Mouse (Mus musculus): Measurements from ENCODE around the gene Cobl.

Cobl gene

DNA sequence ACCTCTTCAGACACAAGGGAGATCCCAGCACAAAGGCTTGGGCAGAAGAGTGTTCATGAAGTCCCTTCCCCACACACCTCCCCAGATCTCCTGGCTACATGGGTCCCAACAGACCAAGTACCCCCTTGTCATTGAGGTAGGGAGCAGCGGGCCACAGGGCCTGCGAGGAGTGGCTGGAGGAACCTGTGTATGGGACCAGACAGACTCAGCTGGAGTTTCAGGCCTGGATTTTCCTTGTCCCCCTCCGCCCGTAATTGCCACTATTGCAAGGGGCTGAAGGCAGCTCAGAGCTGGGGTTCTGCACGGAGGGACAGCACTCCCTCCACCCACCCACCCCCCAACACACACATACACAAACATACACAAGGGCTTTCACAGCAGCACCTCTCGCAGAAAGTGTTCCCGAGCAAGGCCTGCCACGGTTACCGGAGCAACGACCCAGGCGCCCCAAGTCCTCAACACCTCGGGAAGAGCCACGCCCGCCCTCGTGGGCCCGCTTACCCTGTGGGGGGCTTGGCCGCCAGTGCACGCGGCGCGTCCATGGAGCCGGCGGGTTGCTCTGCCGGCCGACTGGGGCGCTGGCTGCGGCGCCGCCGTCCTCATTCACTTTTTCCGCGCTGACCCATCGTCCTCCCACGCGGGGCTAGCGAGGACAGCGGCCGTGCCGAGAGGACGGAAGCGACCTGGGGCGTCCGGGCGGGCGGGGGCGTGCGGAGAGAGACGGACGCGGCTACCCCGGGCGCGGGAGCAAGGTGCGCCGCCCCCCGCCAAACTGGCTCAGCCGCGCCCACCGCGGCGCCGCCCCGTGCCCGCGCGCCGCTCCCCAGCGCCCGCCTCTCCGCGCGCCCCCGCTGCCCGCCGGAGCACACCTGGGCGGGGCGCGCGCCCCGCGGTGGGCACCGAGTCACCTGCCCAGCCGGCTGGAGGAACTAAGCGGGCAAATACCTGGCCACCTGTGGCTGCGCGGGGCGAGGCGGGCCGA is at the start of gene Cobl:
Gene Cobl, minus strand, starts transcription at position 780 of the 982 bp plus-strand sequence.
- DNase-seq: no peak

DNA sequence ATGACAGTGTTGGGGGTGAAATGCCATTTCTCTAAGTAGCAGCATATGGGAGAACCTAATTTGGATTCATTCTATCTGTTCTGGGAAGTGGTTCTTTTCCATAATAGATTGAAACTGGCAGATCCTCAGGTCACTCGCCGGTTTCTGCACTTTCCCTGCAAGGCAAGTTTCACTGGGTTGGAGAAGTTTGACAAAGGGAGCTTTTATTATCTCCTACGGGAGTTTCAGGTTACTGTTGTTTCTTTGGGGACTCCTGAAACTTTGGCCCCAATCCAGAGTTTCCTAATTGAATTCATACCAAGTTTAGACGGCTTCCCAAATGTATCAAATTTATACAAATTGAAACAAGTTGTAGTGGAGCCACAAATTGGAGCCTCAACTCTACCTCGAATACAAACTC is 49.0 kb upstream of the Cobl start:
- no peak for DNase-seq

DNA sequence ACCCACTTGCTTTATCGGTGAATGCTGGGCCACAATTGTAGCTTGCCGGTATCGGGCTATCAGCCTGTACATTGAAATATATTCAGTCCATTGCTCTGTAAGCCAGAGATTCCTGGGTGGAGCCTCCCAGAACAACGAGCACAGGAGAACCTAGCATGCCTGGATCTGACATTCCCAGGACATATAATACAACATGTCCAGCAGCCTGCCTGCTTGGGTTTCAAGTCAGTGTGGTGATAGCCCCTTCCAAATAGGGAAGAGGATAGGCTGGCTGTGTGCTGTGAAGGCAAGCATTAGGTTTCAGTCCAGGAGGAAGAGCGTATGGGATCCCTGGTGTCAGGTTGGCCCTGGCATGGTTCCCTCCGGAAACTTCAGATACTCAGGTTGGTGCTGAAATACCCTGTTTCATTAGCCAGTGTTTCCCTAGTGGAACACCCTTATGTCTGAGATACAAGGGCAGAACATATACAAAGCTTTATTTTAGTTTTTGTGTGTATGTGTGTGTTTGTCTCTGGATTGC is 41.7 kb upstream of the Cobl start:
- DNase-seq: no peak

DNA sequence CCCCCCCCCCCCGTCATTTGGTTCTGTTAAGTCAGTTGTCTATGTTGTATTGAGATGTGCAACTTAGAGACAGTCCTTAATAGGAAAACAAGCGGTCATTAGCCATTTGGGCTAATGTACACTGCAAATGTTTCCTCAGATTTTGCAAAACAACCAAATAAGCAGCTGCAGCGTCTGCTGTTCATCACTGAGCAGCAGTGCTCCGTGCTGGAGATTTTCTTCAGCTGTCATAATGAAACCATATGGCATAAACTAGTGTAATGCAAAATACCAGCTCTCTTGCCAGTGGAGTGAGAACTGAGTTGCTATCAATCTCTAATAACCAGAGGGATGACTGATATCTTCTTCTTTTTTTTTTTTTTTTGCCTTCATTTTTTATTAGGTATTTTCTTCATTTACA is 39.0 kb upstream of the Cobl start:
- no peak for DNase-seq

DNA sequence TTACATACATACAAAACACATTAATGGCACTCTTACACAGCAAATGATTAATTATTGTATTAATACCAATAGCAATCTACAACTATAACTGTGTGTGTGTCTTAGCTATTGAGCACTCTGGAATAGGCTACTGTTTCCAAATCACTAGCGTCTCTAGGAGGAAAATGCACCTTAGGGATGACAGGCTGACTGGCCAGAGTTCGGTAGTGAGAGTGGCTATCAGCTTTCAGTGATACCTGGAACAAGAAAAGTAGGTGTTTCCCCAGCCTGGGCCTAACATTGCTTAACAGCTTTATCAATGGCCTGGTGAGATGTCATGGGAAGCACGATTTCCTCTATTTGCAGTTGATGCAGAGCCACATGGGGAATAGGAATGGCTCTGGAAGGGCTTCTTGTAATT is 37.0 kb upstream of the Cobl start:
- DNase-seq: no peak

DNA sequence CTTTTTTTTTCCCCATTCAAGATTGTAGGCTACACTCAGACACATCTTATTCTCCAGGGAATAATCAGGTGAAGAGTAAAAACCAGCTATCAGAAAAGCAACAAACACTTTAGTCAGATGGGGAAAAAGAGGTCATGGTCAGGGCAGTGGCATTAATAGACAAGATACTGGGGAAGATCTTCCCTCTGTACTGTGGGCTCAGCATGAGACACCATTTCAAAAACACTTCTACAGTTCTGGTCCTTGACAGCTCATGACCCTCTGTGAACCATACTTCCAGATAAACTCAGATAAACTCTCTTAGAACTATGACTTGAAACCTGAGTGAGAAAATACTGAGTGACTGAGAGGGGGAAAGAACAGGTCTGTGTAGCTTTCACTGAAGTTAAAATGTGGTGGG is 29.0 kb upstream of the Cobl start:
- no peak for DNase-seq

DNA sequence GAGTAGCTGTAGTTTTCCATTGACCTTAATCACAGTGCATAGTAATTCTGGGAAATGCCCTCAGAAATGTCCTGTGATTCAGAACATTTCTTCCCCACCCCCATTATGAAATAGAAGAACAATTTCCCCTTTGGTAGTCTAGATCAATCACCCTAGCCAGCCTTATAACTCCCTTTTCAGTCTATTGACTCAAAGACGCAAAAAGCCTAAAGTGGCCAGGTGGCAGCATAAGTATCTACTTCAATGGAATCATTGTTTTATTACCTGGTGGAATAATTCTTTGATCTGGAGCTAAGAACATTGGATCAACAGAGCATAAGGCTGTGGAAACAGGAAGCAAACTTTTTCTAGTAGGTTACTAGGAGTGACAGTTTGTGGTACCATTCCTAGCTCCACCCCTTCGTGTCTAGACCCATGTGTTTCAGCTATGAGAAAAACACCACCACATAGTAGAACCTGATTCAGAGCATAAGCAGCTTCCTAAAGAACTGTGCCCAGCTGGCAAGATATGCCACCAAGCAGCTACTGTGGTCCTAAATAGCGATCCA is 15.2 kb upstream of the Cobl start:
- no peak for DNase-seq

DNA sequence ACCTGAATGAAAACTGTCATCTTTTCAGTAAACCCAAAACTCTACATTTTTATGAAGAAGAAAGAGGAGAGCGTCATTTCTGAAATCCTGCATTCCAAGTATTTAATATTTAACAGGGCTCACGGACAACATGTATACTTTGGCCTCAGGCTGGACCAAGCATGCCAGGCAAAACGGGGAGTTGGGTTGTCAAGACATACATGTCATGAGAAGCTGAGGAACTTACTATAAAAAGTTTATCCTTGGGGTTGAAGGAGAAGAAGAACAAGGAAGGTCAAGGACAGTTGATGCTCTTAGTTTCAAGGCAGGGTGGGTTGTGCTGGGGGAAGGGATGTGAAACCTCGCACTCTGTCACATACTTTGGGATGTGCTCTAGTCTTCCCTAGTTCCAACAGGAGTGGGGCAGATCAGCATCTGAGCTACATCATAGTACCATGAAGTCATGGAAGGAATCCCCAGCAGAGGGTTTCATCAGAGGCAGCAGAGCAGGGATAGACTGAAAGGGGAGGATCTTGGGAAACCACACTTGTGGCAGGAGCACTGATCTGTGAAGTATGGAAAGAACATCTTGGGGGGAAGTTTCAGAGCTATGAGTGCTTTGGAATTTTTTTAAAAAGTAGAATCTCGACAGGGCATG is 9.7 kb upstream of the Cobl start:
- no peak for DNase-seq

DNA sequence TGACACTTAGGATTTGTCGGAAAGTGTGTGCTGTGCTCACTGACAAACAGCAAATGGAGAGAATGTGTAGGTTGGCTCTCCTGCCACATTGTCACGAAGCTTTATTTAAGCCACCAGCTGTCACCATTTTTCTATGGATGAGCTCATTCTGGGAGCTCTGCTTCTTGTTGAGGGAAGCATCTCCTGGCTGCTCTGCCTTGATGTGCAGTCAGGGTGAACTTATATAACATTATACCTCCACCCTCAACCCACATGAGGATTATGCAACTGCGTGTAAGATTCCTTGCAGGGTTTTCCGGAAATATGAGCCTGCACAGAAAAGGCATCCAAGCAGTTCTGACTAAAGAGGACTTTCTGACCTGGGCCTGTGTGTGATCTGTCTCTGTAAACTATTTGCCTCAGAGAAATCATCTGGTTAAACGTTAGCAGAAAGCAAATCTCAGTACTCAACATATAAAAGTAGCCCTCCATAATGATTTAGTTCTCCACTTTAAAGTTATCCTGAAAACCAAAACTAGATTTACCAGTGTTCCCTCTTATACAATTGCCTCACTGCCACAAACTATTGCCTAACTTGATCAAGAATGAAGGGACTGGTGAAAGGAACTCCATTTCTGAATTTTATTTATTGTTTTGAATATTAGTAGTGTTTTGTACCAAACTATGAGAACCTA is 9.0 kb upstream of the Cobl start:
- no peak for DNase-seq

DNA sequence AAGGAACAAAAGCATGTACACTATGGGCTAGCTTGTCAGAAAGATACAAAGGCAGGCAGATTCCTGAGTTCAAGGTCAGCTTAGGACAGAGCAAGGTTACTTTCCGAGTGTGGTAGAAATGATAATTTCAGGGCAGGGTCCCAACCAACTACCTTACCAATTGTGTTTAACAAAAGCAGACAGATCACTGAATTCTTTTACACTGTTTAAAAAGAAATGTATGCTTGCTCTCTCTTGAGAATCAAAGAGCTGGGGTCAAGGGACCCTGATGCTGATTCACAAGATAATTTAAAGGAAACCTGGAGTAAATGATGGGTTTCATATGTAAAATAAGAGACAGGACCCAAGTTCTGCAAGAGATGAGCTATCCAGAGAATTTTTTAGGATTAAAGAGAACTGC is 4.9 kb upstream of the Cobl start:
- no peak for DNase-seq

DNA sequence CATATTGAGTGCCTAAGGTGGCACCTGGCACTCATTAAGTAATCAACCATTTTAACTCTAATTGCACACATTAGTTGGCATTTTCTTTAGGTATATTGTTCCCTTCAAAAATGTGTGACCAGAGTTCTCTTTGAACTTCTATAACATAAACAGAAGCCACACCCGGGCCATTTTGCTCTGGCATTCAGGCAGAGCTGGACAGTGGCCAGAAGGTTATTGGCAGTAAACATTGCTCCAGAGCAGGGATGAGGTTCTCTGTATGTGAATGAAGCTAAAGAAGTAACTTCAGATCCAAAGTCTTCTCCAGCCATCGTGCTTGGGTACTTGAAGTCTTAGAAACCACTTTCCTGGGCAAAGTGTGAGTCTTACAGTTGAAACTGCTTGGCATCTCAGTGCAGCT is 3.9 kb upstream of the Cobl start:
- DNase-seq: no peak

DNA sequence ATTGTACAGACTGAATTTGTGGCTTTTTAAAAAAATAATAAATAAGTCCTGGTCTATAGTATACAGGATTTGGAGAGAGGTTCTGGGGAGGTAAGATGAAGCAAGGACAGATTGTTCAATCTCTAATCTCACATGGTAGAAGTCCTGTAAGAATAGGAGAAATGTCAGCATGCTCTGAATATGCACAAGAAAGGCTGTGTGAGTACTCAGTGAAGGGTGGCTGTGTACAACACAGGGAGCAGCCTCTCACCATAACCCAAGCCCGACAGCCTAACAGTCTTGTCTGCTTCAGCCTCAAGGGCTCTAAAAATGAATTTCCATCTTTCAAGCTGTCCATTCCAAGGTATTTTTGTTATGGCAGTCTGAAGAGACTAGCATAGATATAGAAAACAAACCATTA is 3.1 kb upstream of the Cobl start:
- no peak for DNase-seq

DNA sequence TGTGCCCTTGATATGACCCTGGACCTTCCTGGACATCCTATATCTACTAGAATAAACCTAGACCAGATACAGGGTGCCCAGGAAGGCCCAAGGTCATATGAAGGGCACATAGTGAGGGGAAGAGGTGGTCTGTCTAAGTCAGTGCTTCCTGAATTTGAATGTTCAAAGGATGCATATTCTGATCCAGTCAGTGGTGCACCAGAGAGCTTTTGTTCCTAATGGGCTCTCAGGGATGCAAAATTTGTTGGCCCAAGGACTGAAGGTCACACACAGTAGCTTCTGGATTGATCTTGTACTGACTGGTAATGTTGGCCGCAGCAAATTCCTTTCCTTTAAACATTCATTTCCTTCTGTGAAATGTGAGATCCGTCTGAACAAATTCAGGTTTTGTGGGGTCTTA is 2.5 kb upstream of the Cobl start:
- DNase-seq: no peak

DNA sequence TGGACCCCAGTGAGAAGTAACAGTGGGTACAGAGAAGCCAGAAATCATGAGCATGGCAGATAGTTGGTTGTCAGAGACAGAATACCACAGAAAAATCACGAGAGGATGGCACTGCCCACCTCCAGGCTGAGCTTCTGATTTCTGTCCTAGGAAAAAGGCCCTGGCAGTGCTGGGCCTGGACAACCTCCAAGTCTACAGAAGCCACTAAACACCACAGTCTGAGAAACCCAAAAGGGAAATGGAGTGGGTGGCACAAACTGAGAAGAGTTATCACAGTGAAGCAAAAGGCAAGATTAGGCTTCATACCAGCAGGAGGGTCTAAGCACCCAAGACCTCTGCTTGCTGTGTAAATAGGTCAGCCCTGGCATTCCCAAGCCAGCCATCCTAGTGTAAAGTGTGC is 1.8 kb upstream of the Cobl start:
- DNase-seq: no peak

DNA sequence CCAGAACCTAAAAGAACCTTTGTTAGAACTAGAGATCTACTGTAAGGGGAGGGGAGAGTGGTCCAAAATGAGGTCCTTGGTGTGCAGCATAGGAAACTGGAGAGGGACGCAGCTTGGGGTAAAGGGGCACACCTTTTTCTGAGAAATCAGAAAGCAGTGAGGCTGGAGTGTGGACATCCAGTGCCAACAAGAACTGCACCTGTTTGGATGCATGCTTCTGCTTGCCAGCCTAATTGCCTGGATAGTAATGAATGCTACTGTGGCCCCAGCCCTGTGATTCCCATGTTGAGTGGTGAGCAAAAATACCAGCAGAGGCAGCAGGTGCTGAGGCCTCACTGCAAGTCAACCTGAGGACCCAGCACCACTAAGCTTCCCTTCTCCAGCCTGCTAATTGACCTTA is 469 bp upstream of the Cobl start:
- no peak for DNase-seq

DNA sequence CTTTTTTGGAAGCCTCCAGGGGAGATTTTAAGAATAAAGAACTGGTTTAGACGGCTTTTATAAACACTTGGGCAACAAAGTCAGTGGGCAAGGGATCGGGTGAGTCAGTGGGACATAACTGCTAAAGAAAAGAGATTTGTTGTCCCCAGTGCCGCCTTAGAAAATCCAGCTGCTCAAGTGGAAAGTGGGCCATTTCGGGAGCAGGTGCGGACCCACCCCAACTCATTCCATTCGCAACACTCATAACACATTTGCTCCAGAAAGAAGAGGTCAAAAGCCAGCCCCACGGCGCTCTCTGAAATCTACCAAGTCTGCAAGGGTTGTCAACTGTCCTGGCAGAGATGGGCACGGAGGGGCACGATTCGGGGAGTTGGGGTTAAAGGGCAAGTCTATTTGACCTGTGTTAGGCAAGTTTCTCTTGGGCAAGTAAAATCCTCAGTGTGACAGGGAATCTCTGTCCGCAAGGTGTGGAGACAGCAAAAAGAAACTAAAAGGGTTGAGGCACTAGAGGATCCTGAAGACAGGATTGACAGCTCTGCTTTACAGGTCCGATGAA is 1.1 kb downstream of the Cobl start:
- DNase-seq: no peak

DNA sequence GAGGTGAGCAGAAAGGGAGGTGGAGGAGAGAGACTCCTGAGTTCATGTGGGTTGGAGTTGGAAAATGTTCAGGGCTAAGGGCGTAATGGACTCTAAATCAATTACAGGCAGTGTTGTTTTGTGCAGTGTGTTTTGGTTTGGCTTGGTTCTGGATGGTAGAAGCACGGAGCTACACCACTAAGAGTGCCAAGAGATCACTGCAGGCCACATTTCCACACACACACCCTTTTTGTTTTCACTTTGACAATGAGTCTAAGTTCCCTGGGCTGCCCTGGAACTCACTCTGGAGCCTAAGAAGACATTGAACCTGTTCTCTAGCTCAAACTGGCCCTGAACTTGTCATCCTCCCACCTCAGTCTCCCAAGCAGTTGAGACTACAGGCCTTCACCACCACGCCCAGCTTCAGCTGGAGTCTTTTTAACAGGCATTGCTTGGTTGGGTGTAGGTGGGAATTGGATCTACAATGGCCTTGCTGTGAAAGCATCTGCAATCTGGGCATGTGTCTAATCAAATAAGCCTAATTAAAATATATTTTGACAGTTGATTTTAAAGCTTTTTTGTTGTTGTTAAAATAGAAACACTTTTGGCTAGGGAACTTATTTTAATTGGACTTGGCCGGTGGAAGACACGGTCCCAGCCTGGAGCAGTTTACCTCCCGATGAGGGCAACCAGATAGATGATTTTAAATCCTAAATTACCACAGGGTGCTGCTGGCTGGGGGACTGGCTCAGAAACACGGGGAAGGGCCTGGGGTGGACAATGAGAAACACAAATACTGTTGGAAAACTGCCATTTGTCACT is 4.8 kb downstream of the Cobl start:
- no peak for DNase-seq

DNA sequence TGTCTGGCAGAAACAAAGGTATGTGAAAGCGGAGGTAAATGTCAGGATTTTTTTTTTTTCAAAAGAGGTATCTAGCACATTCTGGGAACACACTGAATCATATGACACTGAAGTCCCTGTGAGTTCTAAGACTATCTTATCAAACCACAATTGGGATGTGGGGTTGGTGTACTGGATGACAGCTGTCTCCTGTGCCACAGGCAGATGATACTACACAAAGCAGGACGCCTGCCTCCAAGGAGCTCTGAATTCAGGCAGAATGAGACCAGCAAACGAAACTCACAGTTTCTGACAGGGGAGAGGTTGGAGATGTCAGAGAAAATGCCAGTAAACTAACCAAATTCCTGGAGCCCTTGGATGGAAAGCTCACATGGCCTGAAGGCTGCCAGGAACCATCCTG is 5.9 kb downstream of the Cobl start:
- DNase-seq: no peak

DNA sequence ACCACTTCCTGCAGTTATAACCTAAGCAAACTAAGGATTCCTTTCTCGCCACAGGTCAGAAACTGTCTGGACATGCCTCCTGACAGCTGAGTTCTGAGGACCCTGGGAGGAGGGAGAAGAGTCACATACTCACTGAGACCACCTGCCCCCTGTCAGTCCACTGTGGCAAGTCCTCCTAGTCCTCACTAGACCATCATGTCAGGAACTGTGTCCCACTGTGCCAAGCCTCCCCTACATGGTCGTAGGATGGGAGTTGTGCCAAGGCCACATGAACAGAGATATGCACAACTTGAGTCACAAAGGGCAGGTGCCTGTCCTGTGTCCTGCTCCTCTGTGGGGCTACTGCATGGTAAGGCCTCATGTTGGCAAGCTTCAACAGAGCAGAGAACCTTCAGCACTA is 6.4 kb downstream of the Cobl start:
- no peak for DNase-seq

DNA sequence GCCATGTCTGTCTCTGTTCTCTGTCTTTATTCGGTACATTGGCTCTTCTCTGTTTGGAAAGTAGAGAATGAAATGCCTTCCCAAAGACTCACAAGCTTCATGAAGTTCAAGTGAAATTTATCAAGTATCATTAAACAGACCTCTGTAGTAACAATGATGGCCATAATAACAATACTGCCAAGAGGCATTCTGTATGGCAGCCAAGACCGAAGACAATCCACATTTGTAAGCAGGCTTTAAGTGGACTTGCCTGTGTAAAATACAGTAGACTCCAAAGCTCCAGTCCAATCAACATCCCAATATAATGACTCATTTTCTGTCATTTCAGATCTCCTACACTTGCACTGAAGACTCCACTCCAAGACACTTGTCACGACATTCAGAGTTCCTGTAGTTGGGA is 16.7 kb downstream of the Cobl start:
- DNase-seq: no peak

DNA sequence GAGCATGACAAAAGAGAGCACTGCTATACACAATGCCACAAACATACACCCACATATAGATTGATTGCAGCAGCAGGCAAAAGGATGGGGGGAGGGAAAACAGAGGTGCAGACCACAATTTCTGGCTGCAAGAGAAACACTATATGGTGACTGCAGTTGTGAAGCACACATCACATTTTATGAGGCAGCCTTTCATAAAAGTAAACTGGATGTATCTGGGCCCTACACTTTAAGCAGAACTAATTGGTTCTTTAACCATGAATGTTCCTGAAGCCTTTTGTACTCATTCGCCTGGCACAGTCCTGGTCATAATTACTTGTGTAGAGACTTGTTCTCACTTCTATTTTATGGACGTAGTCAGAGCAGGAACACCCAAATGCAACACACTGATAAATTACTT is 19.5 kb downstream of the Cobl start:
- DNase-seq: no peak

DNA sequence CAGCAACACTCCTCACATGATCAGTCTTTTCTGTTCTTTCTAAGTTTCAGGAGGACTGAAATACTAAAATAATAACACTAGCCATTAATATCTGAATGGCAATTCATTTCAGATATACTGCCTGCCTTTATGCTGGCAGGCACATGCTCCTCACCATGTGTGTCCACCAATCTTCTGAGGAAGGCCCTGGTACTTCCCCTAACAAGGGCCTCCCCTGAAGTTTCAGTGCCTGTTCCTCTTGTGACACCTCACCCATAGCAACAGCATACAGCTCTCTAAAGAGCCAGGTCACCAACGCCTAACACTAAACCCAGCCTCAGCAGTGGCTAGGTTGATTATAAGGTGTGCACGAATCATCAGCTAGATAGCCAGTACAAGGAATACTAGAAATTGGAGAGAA is 20.5 kb downstream of the Cobl start:
- DNase-seq: no peak

Measured in thymus, postnatal 14 days (tissue).